Mouse (Mus musculus) gastrocnemius, postnatal 25 days (tissue): ENCODE measurements around the gene Fry. TPM values are rescaled to one million over a fixed set of nuclear protein-coding genes. Genes with fewer than 3 reads are reported as not detected.

ENCODE experiments used
- DNase-seq: peaks from one replicate; pipeline ENCODE4 v3.0.0; 2022
- total RNA-seq, 2 experiments: library from RNA; stranded (reverse); gene quantifications; 1 replicate in 1 of 2; 2 replicates in 1 of 2; pipeline ENCODE4 v1.2.3; 2021

Fry gene
- total RNA-seq, 2 experiments from 2014 or later = 75.1 to 87.6 TPM

DNA sequence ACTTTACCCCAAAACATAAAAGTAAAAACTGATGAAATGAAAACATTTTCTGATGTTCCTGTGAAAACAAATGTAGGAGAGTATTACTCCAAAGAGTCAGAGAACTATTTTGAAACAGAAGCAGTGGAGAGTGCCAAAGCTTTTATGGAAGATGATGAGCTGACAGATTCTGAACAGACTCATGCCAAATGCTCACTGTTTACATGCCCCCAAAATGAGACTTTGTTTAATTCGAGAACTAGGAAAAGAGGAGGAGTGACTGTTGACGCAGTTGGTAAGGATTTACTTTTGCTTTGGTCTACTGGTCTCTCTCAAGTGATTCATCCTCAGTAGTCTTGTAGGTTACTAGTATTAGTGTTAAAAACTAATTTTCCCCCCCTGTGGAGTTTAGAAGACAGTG lies 424.7 kb downstream of the Fry start:
- no peak for DNase-seq

Other genes starting within 250 kb of the Fry start
- gene Rxfp2, start 100.0 kb upstream of the Fry start, total RNA-seq = not detected